Mouse (Mus musculus) neutrophil, adult 83 days (primary cell): ENCODE data around the gene Gm28048. TPM values are rescaled to one million over a fixed set of nuclear protein-coding genes. Genes with fewer than 3 reads are reported as not detected.

Experiments
- total RNA-seq, 2 experiments: library from RNA; stranded (reverse); gene quantifications; one replicate each; pipeline ENCODE4 v1.2.4; 2023

Gene Gm28048
- 10 to 100 TPM; 23.5 to 33.7 TPM for total RNA-seq

GRCm38 (mm10) chr11:22981984-22982757, at the start of gene Gm28048, which contains the start of gene Commd1:
TSS of gene Gm28048 (minus strand) at chr11:22982090.
TSS of gene Commd1 (minus strand) at chr11:22982382.

DNA sequence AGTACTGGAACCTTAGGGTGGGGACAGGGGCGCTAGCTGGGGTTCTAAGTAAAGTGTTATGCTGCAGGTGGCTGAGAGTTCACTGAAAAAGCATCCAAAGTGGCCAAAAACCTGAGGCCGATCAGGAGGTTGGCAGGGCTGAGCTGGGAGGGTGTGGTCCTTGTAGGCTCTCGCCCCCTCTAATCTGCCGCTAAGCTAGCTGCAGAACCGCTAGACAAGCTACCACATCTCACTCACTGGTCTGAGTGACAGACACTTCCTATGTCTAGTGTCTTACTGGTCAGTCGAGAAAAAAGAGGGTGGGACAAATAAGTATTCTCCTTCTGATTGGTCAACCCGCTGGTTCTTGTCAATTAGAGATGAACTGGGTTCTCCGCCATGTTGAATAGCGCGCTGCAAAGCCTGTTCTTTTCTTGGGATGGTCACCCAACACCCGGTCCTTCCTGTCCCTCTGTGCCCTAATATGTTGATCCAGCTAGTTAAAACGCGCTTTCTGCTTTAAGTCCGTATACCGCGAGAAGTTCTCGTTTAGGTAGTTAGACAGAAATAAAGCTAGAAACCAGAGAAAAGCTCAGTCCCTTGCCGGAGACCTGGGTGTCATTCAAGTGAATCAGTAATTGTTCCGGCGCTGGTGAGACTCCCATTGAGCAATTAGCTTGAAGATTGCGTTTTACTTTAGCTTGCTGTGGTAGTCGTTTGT, 25.7 kb upstream of the Gm28048 start, which contains the start of gene Fam161a:
Fam161a (plus strand) TSS at position 51 of the 700 bp plus-strand sequence.

GRCm38 (mm10) chr11:22990393-22991126, 8.7 kb upstream of the Gm28048 start, which contains the start of gene Cct4:
TSS of gene Cct4 (plus strand) at chr11:22990519.

DNA sequence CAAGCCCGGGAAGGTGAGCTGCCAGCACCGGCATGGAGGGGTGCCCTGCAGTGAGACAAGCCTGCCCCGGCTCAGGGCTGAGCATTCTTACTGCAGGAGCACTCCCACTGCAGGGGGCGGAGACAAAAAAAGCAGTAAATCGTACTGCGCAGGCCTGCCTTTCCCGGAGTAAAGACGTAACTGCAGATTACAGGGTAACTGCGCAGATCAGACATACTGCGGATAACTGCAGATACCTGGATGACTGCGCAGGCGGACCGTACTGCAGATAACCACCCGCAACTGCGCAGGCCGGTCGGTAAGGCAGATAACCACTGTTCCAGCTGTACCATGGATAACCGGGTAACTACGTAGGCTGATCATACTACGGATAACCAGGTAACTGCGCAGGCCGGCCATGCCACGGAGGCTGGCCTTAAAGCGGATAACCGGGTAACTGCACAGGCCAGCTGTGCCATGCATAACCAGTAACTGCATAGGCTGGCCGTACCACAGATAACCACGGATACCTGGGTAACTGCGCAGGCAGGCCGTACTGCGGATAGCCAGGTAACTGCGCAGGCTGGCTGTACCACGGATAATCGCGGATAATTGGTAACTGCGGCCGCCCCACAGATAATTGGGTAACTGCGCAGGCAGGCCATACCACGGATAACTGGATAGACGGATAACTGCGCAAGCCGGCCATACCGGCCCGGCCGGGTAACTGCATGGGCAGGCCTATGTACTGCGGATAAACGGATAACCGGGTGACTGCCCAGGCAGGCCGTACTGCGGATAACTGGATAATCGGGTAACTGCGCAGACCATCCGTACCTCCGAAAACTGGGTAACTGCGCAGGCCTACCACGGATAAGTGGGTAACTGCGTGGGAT, 9.8 kb downstream of the Gm28048 start, which contains the start of gene Zrsr1:
Zrsr1 (plus strand) TSS at position 171 of the 875 bp plus-strand sequence.

DNA sequence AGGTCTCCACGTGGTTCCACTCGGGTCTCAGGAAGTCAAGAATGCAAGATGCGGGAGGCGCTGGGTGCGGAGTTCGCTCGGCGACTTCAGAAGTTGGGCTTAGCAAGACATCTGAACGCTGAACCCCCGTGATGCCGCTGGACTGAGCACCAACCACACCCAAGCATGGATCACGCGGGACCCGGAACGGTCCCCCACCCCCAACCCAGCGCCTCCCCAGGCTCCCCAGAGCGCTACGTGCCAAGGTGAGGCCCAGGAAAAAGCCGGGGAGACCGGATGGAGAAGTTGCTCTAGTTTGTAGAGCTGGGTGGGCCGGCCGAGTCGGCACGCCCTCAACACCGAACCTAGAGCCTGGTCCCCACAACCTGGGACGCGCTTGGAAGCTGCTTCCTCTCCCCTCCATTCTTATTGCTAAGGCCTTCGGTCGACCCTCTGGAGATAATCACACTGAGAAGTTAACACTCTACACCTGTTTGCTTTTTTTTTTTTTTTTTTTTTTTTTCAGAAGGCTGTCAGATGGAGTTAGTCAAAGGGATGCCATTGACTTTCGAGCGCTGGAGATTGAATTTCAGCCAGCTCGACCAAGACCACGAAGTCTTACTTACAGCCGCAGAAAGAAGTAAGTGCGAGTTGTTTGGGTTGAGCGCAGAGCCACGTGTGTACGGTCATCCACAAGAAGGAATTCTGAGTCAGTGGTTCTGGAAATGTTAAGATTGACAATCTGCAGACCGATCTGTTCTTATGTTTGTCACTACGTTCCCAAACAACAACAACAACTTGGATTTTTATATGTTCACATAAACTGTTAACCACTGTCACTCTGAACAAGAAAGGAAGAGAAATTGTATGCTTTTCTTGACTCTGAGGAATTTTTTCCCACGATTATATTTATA, 121.3 kb downstream of the Gm28048 start, which contains the start of gene B3gnt2:
B3gnt2 (minus strand) TSS at position 627 of the 893 bp plus-strand sequence.

Other genes starting within 250 kb of the Gm28048 start
- 10 to 100 TPM; 47.2 to 53.7 TPM for gene B3gnt2, start 121.1 kb downstream of the Gm28048 start, total RNA-seq
- gene Zrsr1, start 10.1 kb downstream of the Gm28048 start, total RNA-seq: 10 to 100 TPM; 14.4 to 16.2 TPM
- 10 to 100 TPM; 61.0 to 61.9 TPM for gene Commd1, start 292 bp upstream of the Gm28048 start, total RNA-seq
- 10 to 100 TPM; 91.9 to 99.5 TPM for gene Cct4, start 8.4 kb upstream of the Gm28048 start, total RNA-seq
- 1 to 10 TPM; 3.7 to 3.8 TPM for gene Fam161a, start 25.4 kb upstream of the Gm28048 start, total RNA-seq